Mouse (Mus musculus) MEL (cell line): Measurements from ENCODE around the gene Ap1g1. TPM values are rescaled to one million over a fixed set of nuclear protein-coding genes. Genes with fewer than 3 reads are reported as not detected.

Experiments used
- DNase-seq: peaks from one replicate; pipeline ENCODE4 v3.0.0; 2011; ENCODE audit warnings: low read depth, low spot score
- H3K27ac ChIP-seq: 2 replicates; pipeline ENCODE4 v1.5.1; 2012; ENCODE audit warnings: low read depth, mild to moderate bottlenecking, control low read depth, low read length, moderate library complexity; ENCODE audit not compliant: control insufficient read depth
- H3K27me3 ChIP-seq, 2 experiments: fragments of 150-350 bp in 1 of 2; sonication (generic) in 1 of 2; 2 replicates each; pipeline ENCODE4 v1.6.1; 2012; ENCODE audit warnings: low read length in 2 of 2, mild to moderate bottlenecking in 2 of 2, improper control_type of control experiment in 1 of 2, moderate library complexity in 1 of 2; ENCODE audit not compliant: insufficient read depth in 2 of 2, control insufficient read depth in 1 of 2
- H3K36me3 ChIP-seq, 2 experiments: 2 replicates each; pipeline ENCODE4 v1.6.1; 2012 to 2014; ENCODE audit warnings: low read length in 2 of 2, improper control_type of control experiment in 1 of 2, inconsistent platforms in 1 of 2, mild to moderate bottlenecking in 1 of 2; ENCODE audit not compliant: insufficient read depth in 2 of 2, control insufficient read depth in 1 of 2
- H3K4me1 ChIP-seq, 2 experiments: fragments of 150-350 bp in 1 of 2; sonication (generic) in 1 of 2; 2 replicates each; pipeline ENCODE4 v1.6.1; 2012; ENCODE audit warnings: low read length in 2 of 2, improper control_type of control experiment in 1 of 2, mild to moderate bottlenecking in 1 of 2; ENCODE audit not compliant: insufficient read depth in 2 of 2, control insufficient read depth in 1 of 2
- H3K4me3 ChIP-seq, 2 experiments: fragments of 150-350 bp in 1 of 2; sonication (generic) in 1 of 2; 2 replicates each; pipeline ENCODE4 v1.5.1; 2012; ENCODE audit warnings: low read depth in 2 of 2, low read length in 2 of 2, mild to moderate bottlenecking in 2 of 2, moderate library complexity in 2 of 2, control low read depth in 1 of 2, improper control_type of control experiment in 1 of 2; ENCODE audit not compliant: control insufficient read depth in 1 of 2, insufficient read depth in 1 of 2
- H3K79me2 ChIP-seq: 2 replicates; pipeline ENCODE4 v1.6.1; 2012; ENCODE audit warnings: mild to moderate bottlenecking, low read length, moderate library complexity; ENCODE audit not compliant: control insufficient read depth, poor library complexity, insufficient read depth
- H3K9ac ChIP-seq: 2 replicates; pipeline ENCODE4 v1.6.1; 2012; ENCODE audit warnings: low read depth, mild to moderate bottlenecking, control low read depth, low read length, moderate library complexity; ENCODE audit not compliant: control insufficient read depth, poor library complexity, severe bottlenecking
- H3K9me3 ChIP-seq: fragments of 150-350 bp; sonication (generic); replicated peaks from 2 replicates; pipeline ENCODE4 v1.6.1; 2012; ENCODE audit warnings: mild to moderate bottlenecking, low read length, improper control_type of control experiment, moderate library complexity; ENCODE audit not compliant: insufficient read depth
- CHD1 ChIP-seq: IDR thresholded peaks from 2 replicates; pipeline ENCODE4 v1.6.1; 2012; ENCODE audit warnings: low read depth, mild to moderate bottlenecking, inconsistent platforms, low read length, improper control_type of control experiment
- CTCF ChIP-seq, 3 experiments: IDR thresholded peaks in 2 of 3; conservative IDR thresholded peaks in 1 of 3; 2 replicates each; pipeline ENCODE4 v1.5.1; 2011 to 2012; ENCODE audit warnings: low read length in 3 of 3, low read depth in 2 of 3, mild to moderate bottlenecking in 2 of 3, improper control_type of control experiment in 1 of 3, inconsistent platforms in 1 of 3, mixed read lengths in 1 of 3, moderate library complexity in 1 of 3; ENCODE audit not compliant: control insufficient read depth in 1 of 3, insufficient read depth in 1 of 3, poor library complexity in 1 of 3, severe bottlenecking in 1 of 3
- E2F4 ChIP-seq: IDR thresholded peaks from 2 replicates; pipeline ENCODE4 v1.6.1; 2011; ENCODE audit warnings: low read depth, low read length, improper control_type of control experiment, borderline replicate concordance
- ELF1 ChIP-seq: IDR thresholded peaks from 2 replicates; pipeline ENCODE4 v1.6.1; 2014; ENCODE audit warnings: low read depth, mild to moderate bottlenecking, inconsistent platforms, low read length, improper control_type of control experiment, moderate library complexity
- ETS1 ChIP-seq: IDR thresholded peaks from 2 replicates; pipeline ENCODE4 v1.6.1; 2012; ENCODE audit warnings: low read depth, mild to moderate bottlenecking, inconsistent platforms, low read length, improper control_type of control experiment, moderate library complexity
- GABPA ChIP-seq: IDR thresholded peaks from 2 replicates; pipeline ENCODE4 v1.6.1; 2012; ENCODE audit warnings: low read depth, mild to moderate bottlenecking, inconsistent platforms, low read length, improper control_type of control experiment, moderate library complexity
- GATA1 ChIP-seq: IDR thresholded peaks from 2 replicates; pipeline ENCODE4 v1.6.1; 2011; ENCODE audit warnings: low read depth, low read length, improper control_type of control experiment
- HCFC1 ChIP-seq: IDR thresholded peaks from 2 replicates; pipeline ENCODE4 v1.6.1; 2012; ENCODE audit warnings: low read depth, mild to moderate bottlenecking, inconsistent platforms, low read length, improper control_type of control experiment, moderate library complexity
- MAZ ChIP-seq: IDR thresholded peaks from 2 replicates; pipeline ENCODE4 v1.6.1; 2012; ENCODE audit warnings: low read depth, mild to moderate bottlenecking, inconsistent platforms, low read length, improper control_type of control experiment
- MEF2A ChIP-seq: IDR thresholded peaks from 2 replicates; pipeline ENCODE4 v1.6.1; 2014; ENCODE audit warnings: low read depth, mild to moderate bottlenecking, inconsistent platforms, low read length, improper control_type of control experiment; ENCODE audit not compliant: poor library complexity, insufficient replicate concordance, severe bottlenecking; ENCODE audit errors: extremely low read depth
- MXI1 ChIP-seq: IDR thresholded peaks from 2 replicates; pipeline ENCODE4 v1.6.1; 2011; ENCODE audit warnings: mild to moderate bottlenecking, low read depth, low read length, improper control_type of control experiment
- MYB ChIP-seq: IDR thresholded peaks from 2 replicates; pipeline ENCODE4 v1.6.1; 2011; ENCODE audit warnings: mild to moderate bottlenecking, low read depth, low read length, improper control_type of control experiment
- NRF1 ChIP-seq: IDR thresholded peaks from 2 replicates; pipeline ENCODE4 v1.6.1; 2014; ENCODE audit warnings: low read depth, mild to moderate bottlenecking, inconsistent platforms, low read length, improper control_type of control experiment, moderate library complexity; ENCODE audit not compliant: poor library complexity, insufficient read depth, severe bottlenecking
- POLR2AphosphoS5 ChIP-seq: IDR thresholded peaks from 2 replicates; pipeline ENCODE4 v1.6.1; 2012; ENCODE audit warnings: low read depth, borderline replicate concordance, mild to moderate bottlenecking, inconsistent platforms, low read length, moderate library complexity, mixed read lengths
- RAD21 ChIP-seq: IDR thresholded peaks from 2 replicates; pipeline ENCODE4 v1.6.1; 2011; ENCODE audit warnings: mild to moderate bottlenecking, low read depth, low read length, improper control_type of control experiment
- SMC3 ChIP-seq: IDR thresholded peaks from 2 replicates; pipeline ENCODE4 v1.6.1; 2011; ENCODE audit warnings: low read depth, low read length, improper control_type of control experiment
- TAL1 ChIP-seq: IDR thresholded peaks from 2 replicates; pipeline ENCODE4 v1.6.1; 2012; ENCODE audit warnings: mild to moderate bottlenecking, inconsistent platforms, low read length, moderate library complexity, mixed read lengths
- TCF12 ChIP-seq: IDR thresholded peaks from 2 replicates; pipeline ENCODE4 v1.6.1; 2014; ENCODE audit warnings: low read depth, mild to moderate bottlenecking, inconsistent platforms, low read length, improper control_type of control experiment, moderate library complexity
- USF1 ChIP-seq: IDR thresholded peaks from 2 replicates; pipeline ENCODE4 v1.6.1; 2014; ENCODE audit warnings: low read depth, mild to moderate bottlenecking, inconsistent platforms, low read length, improper control_type of control experiment, moderate library complexity
- USF2 ChIP-seq, 2 experiments: IDR thresholded peaks; 2 replicates each; pipeline ENCODE4 v1.6.1; 2011 to 2012; ENCODE audit warnings: improper control_type of control experiment in 2 of 2, low read length in 2 of 2, borderline replicate concordance in 1 of 2, inconsistent platforms in 1 of 2, low read depth in 1 of 2, mild to moderate bottlenecking in 1 of 2; ENCODE audit not compliant: insufficient read depth in 1 of 2
- ZMIZ1 ChIP-seq: IDR thresholded peaks from 2 replicates; pipeline ENCODE4 v1.6.1; 2012; ENCODE audit warnings: low read depth, mild to moderate bottlenecking, inconsistent platforms, low read length, improper control_type of control experiment, moderate library complexity
- ZNF384 ChIP-seq: IDR thresholded peaks from 2 replicates; pipeline ENCODE4 v1.6.1; 2012; ENCODE audit warnings: low read depth, mild to moderate bottlenecking, inconsistent platforms, low read length, improper control_type of control experiment
- polyA plus RNA-seq, 2 experiments: library from polyadenylated mRNA; stranded (reverse) in 1 of 2; unstranded in 1 of 2; fragments of >175 nt in 1 of 2; fragments of >200 nt in 1 of 2; gene quantifications; 2 replicates each; pipeline versions ENCODE4 v1.2.1 to v1.2.4; 2012; ENCODE audit warnings: low replicate concordance in 2 of 2, low read depth in 1 of 2; ENCODE audit not compliant: insufficient read length in 2 of 2, insufficient read depth in 1 of 2, missing spikeins in 1 of 2
- total RNA-seq: library from RNA; depleted of rRNA; stranded (reverse); fragments of 300-350 nt; gene quantifications from 2 replicates; pipeline ENCODE4 v1.2.3, GENCODE M21; 2012

The Ap1g1 gene
- total and polyA plus RNA-seq, 3 experiments = 34.6 to 456 (median 46.6) TPM

DNA sequence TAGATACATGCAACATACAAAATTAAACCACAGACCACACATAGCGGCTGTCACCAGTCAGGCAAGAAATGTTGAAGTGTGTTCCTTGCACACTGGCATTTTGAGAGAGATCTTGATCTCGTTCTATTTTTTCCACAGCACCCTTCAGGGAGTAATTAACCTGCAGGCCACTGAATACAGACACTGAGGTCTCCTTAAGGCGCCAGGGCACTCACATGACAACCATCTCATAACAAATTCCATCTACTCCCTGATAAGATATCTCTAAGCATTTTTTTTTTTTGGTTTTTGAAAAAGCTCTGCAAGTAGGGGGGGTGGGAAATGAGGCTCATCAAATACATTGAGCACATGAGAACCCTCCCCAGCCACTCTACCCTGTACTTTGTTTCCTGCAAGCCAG lies 21.5 kb upstream of the Ap1g1 start:
- Histone ChIP-seq H3K4me3 (no peak overlapping the region), H3K9me3 (no peaks in the 10 kb centered on the region), H3K27me3 (no peaks in the 10 kb centered on the region; a peak in 1 of 4 replicates), H3K79me2 (no peaks in the 10 kb centered on the region)
- no peak for DNase-seq
- TF ChIP-seq USF1 = no peak
- no peak for TF ChIP-seq RAD21
- no peak for TF ChIP-seq ZNF384
- TF ChIP-seq ELF1 = no peak
- no peak for TF ChIP-seq E2F4
- no peak for TF ChIP-seq HCFC1
- no peak for TF ChIP-seq CHD1
- TF ChIP-seq SMC3 = no peak
- TF ChIP-seq ETS1 = no peak
- TF ChIP-seq POLR2AphosphoS5 = no peak
- no peak for TF ChIP-seq NRF1
- no peak for TF ChIP-seq GABPA
- no peak for TF ChIP-seq MEF2A
- TF ChIP-seq USF2 (IDR thresholded peaks at IDR 0.05; ENCODE audit: borderline replicate concordance in 1 of 2, insufficient read depth in 1 of 2, low read depth in 1 of 2, low read length in 2 of 2) = no peak
- no peak for TF ChIP-seq ZMIZ1
- TF ChIP-seq CTCF (IDR thresholded peaks at IDR 0.05 in 2 of 3, conservative IDR thresholded peaks at IDR 0.05 in 1 of 3; ENCODE audit: control insufficient read depth in 1 of 3, insufficient read depth in 1 of 3, low read depth in 2 of 3, low read length in 3 of 3, poor library complexity in 1 of 3, severe bottlenecking in 1 of 3) = no peak
- TF ChIP-seq MYB = no peak
- TF ChIP-seq GATA1 = no peak
- TF ChIP-seq, all 39 proteins: peak for 0
- Histone ChIP-seq H3K27ac (no peak overlapping the region), H3K36me3 (peaks cover 0 to under 1% of the 10 kb centered on the region in 2 experiments; a peak in 2 of 4 replicates), H3K9ac (no peak overlapping the region), H3K4me1 (peaks cover 0 to 6% of the 10 kb centered on the region in 2 experiments; a peak in 1 of 4 replicates)

DNA sequence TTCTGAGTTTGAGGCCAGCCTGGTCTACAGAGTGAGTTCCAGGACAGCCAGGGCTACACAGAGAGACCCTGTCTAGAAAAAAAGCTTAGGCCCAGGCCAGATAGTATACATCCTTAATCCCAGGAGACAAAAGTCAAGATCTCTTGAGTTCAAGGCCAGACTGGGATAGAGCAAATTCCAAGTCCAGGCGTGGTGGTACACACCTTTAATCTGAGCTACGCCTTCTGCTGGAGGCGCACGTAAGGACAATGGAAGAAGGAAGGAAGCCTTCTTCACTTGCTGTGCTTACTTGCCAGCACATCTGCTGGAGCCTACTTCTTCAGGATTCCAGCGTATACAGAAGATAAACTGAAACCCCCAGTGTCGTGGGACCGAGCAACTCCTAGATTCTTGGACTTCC lies 18.9 kb upstream of the Ap1g1 start:
- Histone ChIP-seq H3K9me3 (no peaks in the 10 kb centered on the region), H3K27me3 (no peaks in the 10 kb centered on the region; a peak in 1 of 4 replicates), H3K4me1 (0 out of 4 replicates have a peak, but pooled peaks cover 0 to 4% of the 10 kb centered on the region in 2 experiments), H3K36me3 (no peaks in the 10 kb centered on the region), H3K9ac (no peak overlapping the region), H3K79me2 (no peaks in the 10 kb centered on the region), H3K27ac (no peak overlapping the region), H3K4me3 (no peak overlapping the region)
- TF ChIP-seq E2F4 (no peak), TCF12 (no peak), RAD21 (no peak), TAL1 (no peak), MXI1 (no peak), HCFC1 (no peak), USF1 (no peak), MAZ (no peak)
- no peak for DNase-seq
